Mouse (Mus musculus) testis, adult 2 months (tissue): ENCODE results near the gene Hephl1.

Source experiments
- CTCF ChIP-seq: fragments of 200-500 bp; IDR thresholded peaks from 2 replicates; pipeline ENCODE4 v1.5.1; 2012; ENCODE audit warnings: low read depth, mild to moderate bottlenecking, inconsistent platforms, low read length, moderate library complexity; ENCODE audit not compliant: control insufficient read depth, insufficient read depth, insufficient replicate concordance
- POLR2A ChIP-seq: fragments of 200-500 bp; IDR thresholded peaks from 2 replicates; pipeline ENCODE4 v1.6.1; 2012; ENCODE audit warnings: low read depth, mild to moderate bottlenecking, inconsistent platforms, low read length, moderate library complexity; ENCODE audit not compliant: control insufficient read depth

DNA sequence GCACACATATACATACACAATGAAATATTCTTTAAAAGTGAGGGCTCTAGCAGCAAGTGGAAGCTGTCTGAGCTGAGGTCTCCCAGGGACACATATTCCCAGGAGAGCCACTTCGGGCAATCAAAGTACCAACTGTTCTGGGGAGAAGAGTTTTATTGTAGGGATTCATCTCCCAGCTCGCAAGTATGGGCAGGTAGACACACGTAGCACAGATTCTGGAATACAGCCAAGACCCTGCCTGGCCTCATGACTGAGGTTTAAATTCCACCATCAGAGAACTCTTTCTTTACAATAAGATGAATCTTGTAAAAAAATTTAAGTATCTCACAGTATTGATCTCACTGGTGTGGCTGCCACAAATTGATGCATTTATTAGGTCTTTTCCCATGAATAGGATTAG is 10.5 kb upstream of the Hephl1 start:
- TF ChIP-seq POLR2A (no peak), CTCF (no peak)
